Mouse (Mus musculus) E14TG2a.4 (cell line): ENCODE measurements around the gene Zbtb22.

Experiments used
- H3K27me3 ChIP-seq: 2 replicates; pipeline ENCODE4 v1.6.1; 2014; ENCODE audit warnings: low read length, control low read depth; ENCODE audit not compliant: insufficient read depth
- H3K36me3 ChIP-seq: 2 replicates; pipeline ENCODE4 v1.6.1; 2014; ENCODE audit warnings: low read length, control low read depth; ENCODE audit not compliant: insufficient read depth
- H3K4me1 ChIP-seq: replicated peaks from 2 replicates; pipeline ENCODE4 v1.6.1; 2014; ENCODE audit warnings: low read depth, low read length, control low read depth
- H3K4me3 ChIP-seq: replicated peaks from 2 replicates; pipeline ENCODE4 v1.5.1; 2014; ENCODE audit warnings: mild to moderate bottlenecking, low read length
- H3K9me3 ChIP-seq: 2 replicates; pipeline ENCODE4 v1.6.1; 2014; ENCODE audit warnings: low read length, control low read depth
- CTCF ChIP-seq: conservative IDR thresholded peaks from 2 replicates; pipeline ENCODE4 v1.5.1; 2014; ENCODE audit warnings: low read length
- NANOG ChIP-seq: IDR thresholded peaks from 2 replicates; pipeline ENCODE4 v1.6.1; 2014; ENCODE audit warnings: borderline replicate concordance, low read length, mixed read lengths
- POU5F1 ChIP-seq: IDR thresholded peaks from 2 replicates; pipeline ENCODE4 v1.6.1; 2014; ENCODE audit warnings: low read length, borderline replicate concordance

The Zbtb22 gene

GRCm38 (mm10) chr17:33925406-33926116, 9.9 kb downstream of the Zbtb22 start:
- H3K4me1 ChIP-seq, result peaks cover 61% of the 10 kb centered on the region
- peak overlapping the region; percentile 55 for H3K4me3 ChIP-seq
- H3K9me3 ChIP-seq, result no peaks in the 10 kb centered on the region
- no peaks in the 10 kb centered on the region for H3K27me3 ChIP-seq
- TF ChIP-seq NANOG (no peak), CTCF (peak; percentile 56), POU5F1 (no peak)
- peaks cover 63% of the 10 kb centered on the region for H3K36me3 ChIP-seq

- no peak for TF ChIP-seq POU5F1
- peak; percentile 64 for TF ChIP-seq CTCF
- TF ChIP-seq NANOG, result no peak
- Histone ChIP-seq H3K9me3 (no peaks in the 10 kb centered on the region), H3K4me3 (peak overlapping the region; percentile 55)
Observed at GRCm38 (mm10) chr17:33926207-33926932, 10.7 kb downstream of the Zbtb22 start.

GRCm38 (mm10) chr17:33928251-33928947, 12.7 kb downstream of the Zbtb22 start:
- Histone ChIP-seq H3K9me3 (no peaks in the 10 kb centered on the region), H3K27me3 (no peaks in the 10 kb centered on the region), H3K36me3 (peaks cover 60% of the 10 kb centered on the region), H3K4me1 (peaks cover 67% of the 10 kb centered on the region), H3K4me3 (peak overlapping the region; percentile 97)
- TF ChIP-seq CTCF, result no peak
- no peak for TF ChIP-seq POU5F1
- no peak for TF ChIP-seq NANOG

More at GRCm38 (mm10) chr17:33926207-33926932, 10.7 kb downstream of the Zbtb22 start:
- Histone ChIP-seq H3K27me3 (no peaks in the 10 kb centered on the region), H3K4me1 (peaks cover 59% of the 10 kb centered on the region), H3K36me3 (peaks cover 59% of the 10 kb centered on the region)

GRCm38 (mm10) chr17:33929371-33930279, 13.9 kb downstream of the Zbtb22 start, which contains the start of gene Rgl2:
TSS of gene Rgl2 (plus strand) at chr17:33929543.
- peaks cover 68% of the 10 kb centered on the region for H3K4me1 ChIP-seq
- no peaks in the 10 kb centered on the region for H3K9me3 ChIP-seq
- no peak for TF ChIP-seq CTCF
- TF ChIP-seq POU5F1, result no peak
- TF ChIP-seq NANOG, result no peak
- H3K27me3 ChIP-seq, result no peaks in the 10 kb centered on the region
- peaks cover 64% of the 10 kb centered on the region for H3K36me3 ChIP-seq
- H3K4me3 ChIP-seq, result peak within 1 kb of the TSS; percentile 97

GRCm38 (mm10) chr17:33930280-33931158, 14.8 kb downstream of the Zbtb22 start:
- Histone ChIP-seq H3K4me3 (peak overlapping the region; percentile 97), H3K36me3 (peaks cover 69% of the 10 kb centered on the region), H3K9me3 (no peaks in the 10 kb centered on the region), H3K27me3 (no peaks in the 10 kb centered on the region), H3K4me1 (peaks cover 71% of the 10 kb centered on the region)
- no peak for TF ChIP-seq POU5F1
- no peak for TF ChIP-seq NANOG
- TF ChIP-seq CTCF, result no peak

DNA sequence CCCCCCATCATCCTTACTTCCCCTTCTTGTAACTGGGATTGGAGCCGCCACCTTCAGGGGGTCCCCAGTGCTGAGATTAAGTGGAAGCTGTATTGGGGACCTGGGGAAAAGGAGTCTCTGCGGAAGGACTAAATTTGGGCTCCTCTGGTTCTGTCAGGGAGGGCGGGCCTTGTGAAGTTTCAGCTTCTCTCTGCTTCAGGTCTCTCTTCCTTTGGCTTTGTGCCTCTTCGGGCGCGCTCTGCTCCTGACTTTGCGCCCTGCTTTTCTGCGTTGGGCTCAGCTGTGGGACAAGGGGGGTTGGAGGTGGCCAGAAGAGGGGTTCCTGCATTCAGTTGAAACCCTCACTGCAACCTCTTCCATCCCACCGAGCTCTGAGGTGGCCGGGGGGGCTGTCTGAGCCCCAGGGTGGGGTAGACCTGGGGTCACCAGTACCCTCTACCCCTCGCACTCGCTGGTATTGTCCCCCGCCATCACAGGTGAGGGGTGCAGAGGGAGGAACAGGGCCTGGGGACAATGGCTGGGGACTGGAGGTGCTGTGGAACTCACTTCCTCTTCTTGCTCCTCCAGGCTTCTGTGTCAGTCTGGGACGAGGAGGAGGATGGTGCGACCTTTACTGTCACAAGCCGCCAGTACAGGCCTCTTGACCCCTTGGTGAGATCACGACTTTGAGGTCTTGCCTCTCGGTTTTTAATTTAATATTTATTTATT, 15.6 kb downstream of the Zbtb22 start:
- H3K4me1 ChIP-seq, result peaks cover 71% of the 10 kb centered on the region
- H3K27me3 ChIP-seq, result no peaks in the 10 kb centered on the region
- H3K36me3 ChIP-seq, result peaks cover 68% of the 10 kb centered on the region
- H3K4me3 ChIP-seq, result peak overlapping the region; percentile 97
- H3K9me3 ChIP-seq, result no peaks in the 10 kb centered on the region
- no peak for TF ChIP-seq CTCF
- TF ChIP-seq NANOG, result no peak
- no peak for TF ChIP-seq POU5F1
